Mouse (Mus musculus) cerebellum, adult 2 months (tissue): ENCODE results near the gene Ubp1.

Experiments
- CTCF ChIP-seq: fragments of 200-500 bp; IDR thresholded peaks from 2 replicates; pipeline ENCODE4 v1.5.1; 2011; ENCODE audit warnings: low read depth, mild to moderate bottlenecking, control low read depth, low read length, moderate library complexity, borderline replicate concordance; ENCODE audit not compliant: insufficient read depth
- POLR2A ChIP-seq: fragments of 200-500 bp; IDR thresholded peaks from 2 replicates; pipeline ENCODE4 v1.6.1; 2011; ENCODE audit warnings: low read length, control low read depth, borderline replicate concordance; ENCODE audit not compliant: insufficient read depth

GRCm38 (mm10) chr9:113928591-113928990 is 2.1 kb upstream of the Ubp1 start:
- TF ChIP-seq CTCF (no peak), POLR2A (no peak)
